21 mouse cellular contexts compared by ENCODE assay signal in the genomic region with DNA sequence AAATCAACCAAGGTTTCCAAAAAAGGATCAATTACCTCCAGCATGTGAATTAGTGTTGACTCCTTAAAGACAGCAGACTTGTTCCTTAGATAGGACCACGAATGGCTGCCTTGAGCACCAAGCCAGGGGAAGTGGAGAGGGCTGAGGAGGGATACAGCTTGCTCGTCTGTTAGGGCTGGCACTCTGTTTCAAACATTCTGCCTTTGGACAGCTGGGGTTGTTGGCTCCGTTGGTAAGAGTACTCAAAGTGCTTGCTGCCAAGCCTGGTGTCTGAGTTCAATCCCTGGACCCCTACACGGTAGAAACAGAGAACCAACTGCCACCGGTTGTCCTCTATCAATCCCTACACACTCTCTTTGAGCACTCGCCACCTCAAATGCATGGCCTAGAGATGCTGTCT.
DNase-seq lines count a peak whose midpoint lies in the region; ATAC-seq and TF ChIP-seq lines count a peak whose summit lies in the region.
"Had no signal": no experiment of that assay in that cellular context is flagged by ENCODE, and none has a peak within 500 bp of the region (broad histone marks: within the 10 kb centered on the region; RNA-seq: fewer than 3 reads in every experiment).

No protein-coding gene starts in this region.

- H3K9ac ChIP-seq in midbrain, postnatal 0 days (replicated peaks; ENCODE audit: low read length, poor library complexity, severe bottlenecking): no peak overlapping the region
- no peak overlapping the region for H3K9ac ChIP-seq in midbrain, embryonic 14.5 days (replicated peaks; ENCODE audit: low read length)
- H3K9ac ChIP-seq in liver, postnatal 0 days (replicated peaks): no peak overlapping the region
- H3K9ac ChIP-seq: hindbrain, embryonic 14.5 days; limb, embryonic 15.5 days; neural tube, embryonic 12.5 days had no signal

- DNase-seq in heart, adult 11 months: peak; percentile 86
- no peak for DNase-seq in heart, postnatal 36 days
- peak; percentile 33 for DNase-seq in midbrain, postnatal 0 days (ENCODE audit: low spot score)
- no peak for DNase-seq in midbrain, embryonic 14.5 days
- peak; percentile 85 to 90 for DNase-seq in cerebellum, postnatal 10 days
- DNase-seq in liver, postnatal 0 days: no peak
- DNase-seq in right cerebral cortex, postnatal 36 days (ENCODE audit: low spot score in 2 of 2): no peak
- DNase-seq in embryo, embryonic 9.5 days (ENCODE audit: extremely low spot score): no peak
- DNase-seq: adrenal gland, postnatal 10 days; heart, adult 18-20 months; heart, postnatal 10 days; layer of hippocampus, adult 9-11 months; lung, postnatal 10 days; thymus, postnatal 14 days had no signal

- H3K9me3 ChIP-seq in midbrain, postnatal 0 days (ENCODE audit: low read length): no peaks in the 10 kb centered on the region
- no peaks in the 10 kb centered on the region for H3K9me3 ChIP-seq in midbrain, embryonic 14.5 days (ENCODE audit: control insufficient read depth, low read length)
- H3K9me3 ChIP-seq in liver, postnatal 0 days (ENCODE audit: low read length): no peaks in the 10 kb centered on the region
- H3K9me3 ChIP-seq: forebrain, embryonic 10.5 days; limb, embryonic 15.5 days; neural tube, embryonic 12.5 days had no signal

- no peaks in the 10 kb centered on the region for H3K4me1 ChIP-seq in midbrain, postnatal 0 days (ENCODE audit: insufficient read depth, low read length)
- H3K4me1 ChIP-seq in midbrain, embryonic 14.5 days (ENCODE audit: control insufficient read depth, insufficient read depth, low read length): no peaks in the 10 kb centered on the region
- peaks cover 6% of the 10 kb centered on the region; the same call in 1 of the 2 replicates for H3K4me1 ChIP-seq in liver, postnatal 0 days (ENCODE audit: insufficient read depth)
- H3K4me1 ChIP-seq: forebrain, embryonic 10.5 days; limb, embryonic 15.5 days; neural tube, embryonic 12.5 days had no signal

- no peak overlapping the region for H3K27ac ChIP-seq in midbrain, postnatal 0 days (ENCODE audit: low read depth, low read length)
- H3K27ac ChIP-seq in midbrain, embryonic 14.5 days (replicated peaks; ENCODE audit: low read depth, low read length): no peak overlapping the region
- 0 out of 2 replicates have a peak overlapping the region, but pooled peaks have one; percentile 3 for H3K27ac ChIP-seq in liver, postnatal 0 days (ENCODE audit: low read depth)
- H3K27ac ChIP-seq: forebrain, embryonic 10.5 days; hindbrain, embryonic 14.5 days; kidney, postnatal 0 days; limb, embryonic 15.5 days; neural tube, embryonic 12.5 days; stomach, postnatal 0 days had no signal

- H3K36me3 ChIP-seq in midbrain, postnatal 0 days (ENCODE audit: insufficient read depth, low read length): no peaks in the 10 kb centered on the region
- H3K36me3 ChIP-seq in midbrain, embryonic 14.5 days (ENCODE audit: control insufficient read depth, insufficient read depth, low read length): peaks cover 7% of the 10 kb centered on the region; the same call in 1 of the 2 replicates
- H3K36me3 ChIP-seq in liver, postnatal 0 days (replicated peaks; ENCODE audit: insufficient read depth, low read length): no peaks in the 10 kb centered on the region
- H3K36me3 ChIP-seq: limb, embryonic 15.5 days had no signal

- intact Hi-C loops in heart, postnatal 36 days (cut with DNase I): no loop called here

- no peak for TF ChIP-seq CTCF in midbrain, postnatal 0 days (IDR thresholded peaks at IDR 0.05)
- no peak for TF ChIP-seq CTCF in liver, postnatal 0 days (IDR thresholded peaks at IDR 0.05; ENCODE audit: low read depth)

- no peaks in the 10 kb centered on the region for H3K27me3 ChIP-seq in midbrain, postnatal 0 days (ENCODE audit: insufficient read depth, low read length)
- H3K27me3 ChIP-seq in midbrain, embryonic 14.5 days (ENCODE audit: control insufficient read depth, insufficient read depth, low read length): no peaks in the 10 kb centered on the region
- no peaks in the 10 kb centered on the region for H3K27me3 ChIP-seq in liver, postnatal 0 days (ENCODE audit: insufficient read depth, low read length)
- H3K27me3 ChIP-seq: limb, embryonic 15.5 days; neural tube, embryonic 12.5 days had no signal

- ATAC-seq in midbrain, postnatal 0 days (ENCODE audit: low FRiP score): no peak
- no peak for ATAC-seq in midbrain, embryonic 14.5 days (ENCODE audit: low FRiP score, low TSS enrichment)
- no peak for ATAC-seq in liver, postnatal 0 days
- ATAC-seq: intestine, postnatal 0 days had no signal

- H3K4me2 ChIP-seq in midbrain, postnatal 0 days (ENCODE audit: low read depth, low read length, poor library complexity, severe bottlenecking): no peak overlapping the region
- no peak overlapping the region for H3K4me2 ChIP-seq in midbrain, embryonic 14.5 days (ENCODE audit: low read length)
- H3K4me2 ChIP-seq in liver, postnatal 0 days (ENCODE audit: low read depth, low read length): no peak overlapping the region
- H3K4me2 ChIP-seq: hindbrain, embryonic 14.5 days; limb, embryonic 15.5 days; neural tube, embryonic 12.5 days had no signal

- H3K4me3 ChIP-seq in midbrain, postnatal 0 days (ENCODE audit: low read depth, low read length): no peak overlapping the region
- H3K4me3 ChIP-seq in midbrain, embryonic 14.5 days (replicated peaks; ENCODE audit: low read depth, low read length): no peak overlapping the region
- H3K4me3 ChIP-seq in liver, postnatal 0 days (ENCODE audit: low read depth, low read length): no peak overlapping the region
- H3K4me3 ChIP-seq: forebrain, embryonic 10.5 days; limb, embryonic 15.5 days; neural tube, embryonic 12.5 days had no signal

- no peak for TF ChIP-seq EP300 in liver, postnatal 0 days (IDR thresholded peaks at IDR 0.05; ENCODE audit: low read depth)

- WGBS in midbrain, postnatal 0 days: 91% methylated on average over 6 of the region's 6 CpGs
- WGBS in midbrain, embryonic 14.5 days: 93% methylated on average over 6 of the region's 6 CpGs
- 61% methylated on average over 6 of the region's 6 CpGs for WGBS in liver, postnatal 0 days (ENCODE audit: insufficient replicate concordance)

Comparison
In these comparisons a context has a peak if more than half of its experiments do, and no peak if none do; other contexts are left out.
1. DNase-seq: peak in heart, adult 11 months (single experiment), midbrain, postnatal 0 days (single experiment) and cerebellum, postnatal 10 days (2 of 2); none in heart, postnatal 36 days (0 of 2), midbrain, embryonic 14.5 days (single experiment), liver, postnatal 0 days (single experiment), right cerebral cortex, postnatal 36 days (0 of 2) and embryo, embryonic 9.5 days (single experiment).